Mouse (Mus musculus) liver, postnatal 0 days (tissue): ENCODE measurements at regions not wholly inside any gene's neighbourhood (a gene's known extent, or its start where the extent isn't known, plus 50 kb on each side); places are given as distances from the start of the nearest gene placed in this dataset.

Source experiments
- CTCF ChIP-seq: sonication (generic); IDR thresholded peaks from 2 replicates; pipeline ENCODE4 v1.5.1; 2016; ENCODE audit warnings: antibody characterized with exemption, low read depth
- EP300 ChIP-seq: IDR thresholded peaks from 2 replicates; pipeline ENCODE4 v1.6.1; 2016; ENCODE audit warnings: antibody characterized with exemption, low read depth, mild to moderate bottlenecking

- no peak for TF ChIP-seq CTCF
- no peak for TF ChIP-seq EP300
Observed at GRCm38 (mm10) chr4:105979048-105979447, 189.4 kb downstream of the Gm12728 start.
